Mouse (Mus musculus) lung, postnatal 0 days (tissue): ENCODE measurements around the gene Hcst.

Experiments used
- CTCF ChIP-seq: IDR thresholded peaks from 2 replicates; pipeline ENCODE4 v1.5.1; 2016; ENCODE audit warnings: antibody characterized with exemption, mild to moderate bottlenecking
- EP300 ChIP-seq: IDR thresholded peaks from 2 replicates; pipeline ENCODE4 v1.6.1; 2016; ENCODE audit warnings: antibody characterized with exemption, mild to moderate bottlenecking, control low read depth

GRCm38 (mm10) chr7:30417856-30418255 is 1.8 kb downstream of the Hcst start:
- TF ChIP-seq CTCF (no peak), EP300 (no peak)
